Mouse (Mus musculus) spleen, adult 2 months (tissue): ENCODE measurements around the gene Cttnbp2. TPM values are rescaled to one million over a fixed set of nuclear protein-coding genes. Genes with fewer than 3 reads are reported as not detected.

Experiments used
- DNase-seq, 2 experiments: peaks; one replicate each; pipeline versions ENCODE4 v3.0.0 to v3.0.0-alpha.2; 2012 to 2021; ENCODE audit warnings: low spot score in 2 of 2, low read depth in 1 of 2
- H3K27ac ChIP-seq: fragments of 200-500 bp; 2 replicates; pipeline ENCODE4 v1.5.1; 2012; ENCODE audit warnings: low read length, inconsistent platforms; ENCODE audit not compliant: insufficient read depth
- H3K27me3 ChIP-seq: fragments of 200-500 bp; 2 replicates; pipeline ENCODE4 v1.6.1; 2012; ENCODE audit warnings: mild to moderate bottlenecking, moderate library complexity, low read length, inconsistent platforms; ENCODE audit not compliant: control insufficient read depth, insufficient read depth
- H3K36me3 ChIP-seq: fragments of 200-500 bp; 2 replicates; pipeline ENCODE4 v1.6.1; 2012; ENCODE audit warnings: mild to moderate bottlenecking, low read length, inconsistent platforms; ENCODE audit not compliant: control insufficient read depth, insufficient read depth
- H3K4me1 ChIP-seq: fragments of 200-500 bp; 2 replicates; pipeline ENCODE4 v1.6.1; 2011; ENCODE audit warnings: inconsistent platforms; ENCODE audit not compliant: control insufficient read depth, insufficient read depth, insufficient read length
- H3K4me3 ChIP-seq: fragments of 200-500 bp; 2 replicates; pipeline ENCODE4 v1.5.1; 2011; ENCODE audit warnings: mild to moderate bottlenecking, inconsistent platforms; ENCODE audit not compliant: insufficient read depth, insufficient read length; ENCODE audit errors: extremely low read depth
- CTCF ChIP-seq: fragments of 200-500 bp; IDR thresholded peaks from 2 replicates; pipeline ENCODE4 v1.5.1; 2011; ENCODE audit warnings: mild to moderate bottlenecking, inconsistent platforms; ENCODE audit not compliant: insufficient read depth, insufficient read length, insufficient replicate concordance; ENCODE audit errors: extremely low read depth
- POLR2A ChIP-seq: fragments of 200-500 bp; IDR thresholded peaks from 2 replicates; pipeline ENCODE4 v1.6.1; 2011; ENCODE audit warnings: low read depth, low read length, inconsistent platforms
- WGBS: fragments of 180-500 bp; shearing (Covaris S2); methylation state at CpG from one replicate; pipeline ENCODE4 v1.1.7; 2018; 5-methylcytosine and 5-hydroxymethylcytosine counted together
- polyA plus RNA-seq: library from polyadenylated mRNA; depleted of rRNA; stranded (reverse); fragments of >200 nt; gene quantifications from 2 replicates; pipeline ENCODE4 v1.2.3, GENCODE M21; 2012

Cttnbp2 gene
- polyA plus RNA-seq, 1 experiment, result 0.70 TPM

DNA sequence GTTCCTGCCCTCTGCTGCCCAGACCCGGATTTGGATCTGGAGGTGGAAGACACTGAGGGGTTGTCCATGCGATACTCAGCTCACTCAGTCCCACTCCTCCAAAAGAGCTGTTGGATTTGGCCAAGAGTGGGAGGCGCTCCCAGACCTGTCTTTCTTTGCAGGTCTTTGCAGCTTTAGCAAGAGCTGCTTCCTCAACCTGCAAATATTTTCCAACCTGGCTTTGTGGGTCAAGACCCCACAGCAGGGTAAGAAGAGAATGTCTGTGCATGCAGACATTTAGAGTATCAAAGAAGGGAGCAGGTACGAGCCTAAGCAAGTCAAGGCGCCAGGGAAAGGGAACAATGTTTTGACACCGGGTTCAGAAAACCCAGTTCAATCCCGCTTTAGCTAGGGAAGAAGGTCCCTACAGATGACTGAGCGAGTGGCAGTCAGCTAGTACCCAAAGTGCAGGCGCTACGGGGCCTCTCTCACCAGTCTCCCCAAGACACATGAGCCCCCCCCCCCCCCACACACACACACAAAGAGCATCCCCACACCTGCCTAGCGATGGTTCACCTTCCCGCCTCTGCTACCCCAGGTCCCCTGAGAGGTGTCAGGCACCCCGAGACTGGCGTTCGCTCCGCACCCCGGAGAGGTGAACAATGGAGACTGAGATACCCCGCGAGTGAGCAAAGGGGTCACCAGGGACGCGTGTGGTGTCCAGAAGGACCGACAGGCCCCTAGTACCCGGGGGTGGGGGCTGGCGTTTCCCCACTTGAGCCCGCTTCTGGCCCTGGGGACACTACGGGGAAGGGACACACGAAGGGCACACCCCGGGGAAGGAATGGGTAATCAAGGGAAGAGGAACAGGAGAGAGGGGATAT is 801 bp downstream of the Cttnbp2 start:
- H3K36me3 ChIP-seq, result no peaks in the 10 kb centered on the region
- 9% methylated on average over 28 of the region's 28 CpGs for WGBS
- TF ChIP-seq POLR2A (no peak), CTCF (no peak)
- DNase-seq, result no peak
- no peak overlapping the region for H3K27ac ChIP-seq
- H3K4me3 ChIP-seq, result peak overlapping the region; percentile 12; the same call in 1 of the 2 replicates
- H3K4me1 ChIP-seq, result no peaks in the 10 kb centered on the region
- peaks cover 11% of the 10 kb centered on the region for H3K27me3 ChIP-seq

DNA sequence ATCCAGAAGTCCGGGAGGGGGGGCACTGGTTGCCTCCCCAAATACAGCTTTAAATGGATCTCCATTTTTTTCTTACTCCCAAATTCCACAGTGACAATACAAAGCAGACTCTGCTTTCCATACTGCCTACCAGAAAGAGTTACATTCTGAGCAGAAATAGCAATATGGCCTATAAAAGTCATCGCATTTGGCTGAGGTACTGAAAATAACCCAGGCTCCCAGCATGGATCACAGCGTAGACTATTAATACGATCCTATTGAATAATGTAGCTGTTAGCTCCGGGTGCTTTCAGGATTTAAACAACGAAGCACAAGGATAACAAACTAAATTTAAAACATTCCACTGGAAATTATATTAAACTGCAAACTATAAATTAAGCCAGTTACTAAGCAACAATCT is 2.8 kb downstream of the Cttnbp2 start:
- no peak for DNase-seq
- Histone ChIP-seq H3K36me3 (no peaks in the 10 kb centered on the region), H3K4me3 (no peak overlapping the region), H3K4me1 (no peaks in the 10 kb centered on the region), H3K27ac (no peak overlapping the region), H3K27me3 (peaks cover 11% of the 10 kb centered on the region)
- WGBS, result 91% methylated on average over 6 of the region's 6 CpGs
- no peak for TF ChIP-seq POLR2A
- no peak for TF ChIP-seq CTCF

DNA sequence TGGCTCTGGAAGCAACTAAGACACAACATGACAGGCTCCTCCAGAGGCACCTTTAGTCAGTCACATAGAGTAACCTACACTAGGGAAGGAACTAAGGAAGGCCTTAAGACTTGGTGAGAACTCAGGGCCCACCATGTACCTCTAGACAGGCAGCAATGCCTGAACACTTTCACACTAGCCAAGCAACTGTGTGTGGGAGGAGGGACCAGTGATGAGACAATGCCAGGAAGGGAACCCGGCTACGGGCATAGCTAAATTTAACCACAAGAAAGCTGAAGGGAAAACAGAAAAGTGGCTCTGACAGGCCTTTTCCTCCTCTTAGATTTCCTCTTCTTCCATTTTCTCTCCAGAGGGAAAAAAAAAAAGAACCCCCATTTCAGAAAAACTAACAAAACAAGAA is 6.6 kb downstream of the Cttnbp2 start:
- no peak overlapping the region for H3K27ac ChIP-seq
- no peak overlapping the region for H3K4me3 ChIP-seq
- TF ChIP-seq POLR2A (no peak), CTCF (no peak)
- H3K27me3 ChIP-seq, result no peaks in the 10 kb centered on the region
- H3K4me1 ChIP-seq, result no peaks in the 10 kb centered on the region
- DNase-seq, result no peak
- H3K36me3 ChIP-seq, result no peaks in the 10 kb centered on the region
- 16% methylated on average over 2 of the region's 2 CpGs for WGBS

DNA sequence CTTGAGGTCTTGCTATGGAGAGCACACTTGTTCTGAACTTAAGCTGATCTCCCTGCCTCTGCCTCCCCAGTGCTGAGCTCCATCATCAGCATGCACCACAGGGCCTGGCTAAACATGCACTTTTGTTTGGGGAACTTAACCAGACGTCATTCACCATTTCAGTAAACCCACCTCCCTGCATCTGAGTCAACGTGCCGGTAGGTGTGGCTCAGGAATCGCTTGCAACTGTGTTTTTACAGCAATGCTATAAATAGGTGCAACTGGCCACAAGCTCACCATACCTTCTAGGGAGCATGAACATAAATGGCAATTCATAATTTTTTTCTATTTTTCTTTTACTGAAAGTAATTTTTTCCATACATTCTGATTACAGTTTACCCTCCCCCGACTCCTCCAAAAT is 14.8 kb downstream of the Cttnbp2 start:
- Histone ChIP-seq H3K27me3 (no peaks in the 10 kb centered on the region), H3K27ac (no peak overlapping the region), H3K4me3 (no peak overlapping the region), H3K36me3 (no peaks in the 10 kb centered on the region), H3K4me1 (no peaks in the 10 kb centered on the region)
- DNase-seq, result no peak
- WGBS, result 30% methylated on average over 5 of the region's 5 CpGs
- TF ChIP-seq POLR2A (no peak), CTCF (no peak)

DNA sequence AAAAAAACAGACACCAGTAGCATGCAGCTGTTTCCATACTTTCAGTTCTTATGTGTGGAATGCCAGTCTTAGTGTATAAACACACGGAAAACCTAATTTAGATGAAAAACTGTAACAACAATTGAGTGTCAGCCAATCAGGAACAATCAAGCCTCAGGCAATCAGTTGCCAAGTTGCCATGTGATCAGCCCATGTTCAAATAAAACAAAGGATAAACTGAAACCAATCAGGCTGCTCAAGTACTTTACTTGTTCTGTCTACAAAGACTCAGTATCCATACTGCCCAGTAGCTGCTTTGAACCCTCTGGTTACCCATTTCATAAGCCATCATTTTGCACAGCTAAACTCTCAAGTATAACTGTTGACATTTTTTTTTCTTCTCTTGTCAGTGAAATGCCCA is 21.7 kb downstream of the Cttnbp2 start:
- no peaks in the 10 kb centered on the region for H3K27me3 ChIP-seq
- no peak overlapping the region for H3K27ac ChIP-seq
- DNase-seq, result no peak
- WGBS, result 87% methylated on average over 1 of the region's 1 CpGs
- no peaks in the 10 kb centered on the region for H3K36me3 ChIP-seq
- TF ChIP-seq POLR2A (no peak), CTCF (no peak)
- no peaks in the 10 kb centered on the region for H3K4me1 ChIP-seq
- H3K4me3 ChIP-seq, result no peak overlapping the region

DNA sequence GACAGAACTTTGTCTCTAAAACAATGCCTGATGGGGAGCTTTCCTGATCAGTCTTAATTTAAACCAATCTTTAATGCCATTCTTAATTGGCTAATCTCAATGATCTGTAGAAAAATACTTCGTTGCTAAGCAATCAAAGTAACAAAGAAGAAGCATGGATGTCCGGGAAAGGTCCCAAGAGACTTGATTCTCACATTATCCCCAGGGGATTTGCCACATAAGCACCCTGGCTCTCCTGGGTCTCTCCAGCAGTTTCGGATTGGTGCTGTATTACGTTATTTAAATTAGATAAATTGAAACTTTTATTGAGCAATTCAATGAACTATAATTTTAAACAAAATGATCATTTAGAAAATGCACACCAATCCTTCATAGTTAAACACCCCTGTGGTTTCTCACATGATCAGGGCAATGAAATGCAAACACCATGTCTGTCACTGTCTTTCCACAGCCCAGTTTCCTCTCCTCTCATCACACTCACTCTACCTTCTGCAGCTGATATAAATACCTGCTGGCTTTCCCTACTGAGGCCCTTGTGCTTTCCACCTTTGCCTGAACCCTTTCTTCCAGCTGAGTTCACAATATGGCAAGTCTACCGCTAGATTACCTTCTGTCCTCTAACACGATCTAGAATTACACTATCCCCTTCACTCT is 22.3 kb downstream of the Cttnbp2 start:
- TF ChIP-seq POLR2A, result no peak
- no peak for TF ChIP-seq CTCF
- WGBS, result 87% methylated on average over 6 of the region's 6 CpGs

DNA sequence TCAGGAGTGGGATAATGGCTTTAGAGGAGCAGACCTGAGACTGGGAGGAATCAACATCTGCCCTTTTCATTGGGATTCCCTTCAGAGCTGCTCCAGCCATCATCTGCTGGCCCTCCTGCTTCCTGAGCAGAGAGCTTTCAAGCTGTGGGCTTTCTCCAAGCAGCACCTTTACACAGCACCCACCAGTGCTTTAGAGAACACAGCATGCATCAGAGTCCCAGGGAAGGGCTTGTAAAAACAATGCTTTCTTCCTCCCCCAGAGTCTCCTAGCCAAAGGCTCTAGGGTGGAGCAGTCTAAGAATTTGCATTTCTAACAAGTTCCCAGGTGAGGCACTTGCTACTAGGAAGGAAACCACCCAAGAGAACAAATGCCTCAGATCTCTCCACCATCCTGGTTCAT is 29.6 kb downstream of the Cttnbp2 start:
- TF ChIP-seq CTCF (no peak), POLR2A (no peak)
- H3K27me3 ChIP-seq, result no peaks in the 10 kb centered on the region

More for the DNA sequence above, 22.3 kb downstream of the Cttnbp2 start:
- Histone ChIP-seq H3K27me3 (no peaks in the 10 kb centered on the region), H3K27ac (no peak overlapping the region), H3K36me3 (no peaks in the 10 kb centered on the region), H3K4me1 (no peaks in the 10 kb centered on the region), H3K4me3 (no peak overlapping the region)
- no peak for DNase-seq

More for the DNA sequence above, 29.6 kb downstream of the Cttnbp2 start:
- DNase-seq, result no peak
- Histone ChIP-seq H3K36me3 (no peaks in the 10 kb centered on the region), H3K4me1 (no peaks in the 10 kb centered on the region), H3K27ac (no peak overlapping the region), H3K4me3 (no peak overlapping the region)
